8 mouse cellular contexts compared by ENCODE assay signal in the genomic region with DNA sequence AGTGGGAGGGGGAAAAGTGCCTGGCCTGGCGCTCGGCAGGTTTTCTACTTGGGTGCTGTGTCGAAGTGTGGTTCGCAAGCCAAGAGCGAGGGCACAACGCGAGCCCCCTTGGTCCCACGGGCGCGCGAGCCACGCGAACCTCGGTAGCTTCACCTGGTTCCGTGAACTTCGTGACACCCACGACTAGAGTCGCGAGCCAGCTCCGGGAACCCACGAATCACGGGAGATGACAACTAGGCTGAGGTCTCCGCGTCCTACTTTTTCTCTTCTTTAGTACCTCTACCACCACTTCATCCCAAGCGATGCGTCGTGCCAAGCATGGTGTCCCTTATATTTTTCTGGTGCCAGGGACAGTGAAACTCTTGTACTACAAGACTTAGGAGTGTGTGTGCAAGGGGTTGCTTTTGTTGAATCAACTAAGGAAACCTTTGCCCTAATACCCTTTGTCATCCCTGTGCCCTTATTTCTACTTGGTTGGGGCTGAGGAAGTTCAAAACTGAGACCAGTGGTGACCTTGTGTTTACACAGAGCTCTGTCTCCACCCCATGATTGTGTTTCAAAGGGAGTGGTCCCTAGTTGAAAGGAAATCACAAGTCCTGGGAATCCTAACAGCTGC. TPM values are rescaled to one million over a fixed set of nuclear protein-coding genes. Genes with fewer than 3 reads are reported as not detected.
A peak's percentile ranks its signal among the peaks of the same experiment; 100 is the strongest.
DNase-seq lines count a peak whose midpoint lies in the region; ATAC-seq lines count a peak whose summit lies in the region.

No protein-coding gene starts in this region.

- under 1% methylated on average over 27 of the region's 27 CpGs for WGBS in kidney, embryonic 16.5 days

- H3K27me3 ChIP-seq in kidney, embryonic 16.5 days (ENCODE audit: insufficient read depth, low read length): no peaks in the 10 kb centered on the region

- peak overlapping the region; percentile 97 for H3K27ac ChIP-seq in brown adipose tissue, adult 24 weeks (replicated peaks; ENCODE audit: low read depth, low read length)
- H3K27ac ChIP-seq in kidney, embryonic 16.5 days (ENCODE audit: low read length): peak overlapping the region; percentile 99

- peak; percentile 21 for DNase-seq in adrenal gland, postnatal 14 days
- no peak for DNase-seq in adrenal gland, postnatal 4 days (ENCODE audit: low spot score in 2 of 2)
- peak; percentile 69 to 85 for DNase-seq in heart, adult 18-20 months
- DNase-seq in thymus, postnatal 36 days: no peak
- DNase-seq in right cerebral cortex, postnatal 4 days: no peak

- peak overlapping the region; percentile 90 for H3K4me3 ChIP-seq in brown adipose tissue, adult 24 weeks (ENCODE audit: insufficient read depth, low read depth, low read length)
- H3K4me3 ChIP-seq in kidney, embryonic 16.5 days (ENCODE audit: low read length): peak overlapping the region; percentile 89

- H3K4me2 ChIP-seq in kidney, embryonic 16.5 days (replicated peaks; ENCODE audit: low read depth, low read length): peak overlapping the region; percentile 56

- H3K9me3 ChIP-seq in kidney, embryonic 16.5 days (ENCODE audit: low read length): no peaks in the 10 kb centered on the region

- no peaks in the 10 kb centered on the region for H3K36me3 ChIP-seq in kidney, embryonic 16.5 days (ENCODE audit: insufficient read depth, low read length)

- ATAC-seq in kidney, embryonic 16.5 days (ENCODE audit: low FRiP score, low TSS enrichment): peak; percentile 55
- ATAC-seq in megakaryocyte-erythroid progenitor cell, adult 5-6 weeks (replicated peaks; ENCODE audit: low FRiP score, low TSS enrichment, poor library complexity, severe bottlenecking): peak; percentile 54

- H3K4me1 ChIP-seq in brown adipose tissue, adult 24 weeks (ENCODE audit: control insufficient read depth, insufficient read depth, insufficient read length, low read length): peaks cover 6% of the 10 kb centered on the region; the same call in 1 of the 2 replicates
- H3K4me1 ChIP-seq in kidney, embryonic 16.5 days (ENCODE audit: insufficient read depth, low read length): peaks cover 34% of the 10 kb centered on the region

- peak overlapping the region; percentile 93 for H3K9ac ChIP-seq in kidney, embryonic 16.5 days (replicated peaks; ENCODE audit: low read length)

RNA-seq across cellular contexts. Expression of a gene that starts 0.4 kb away (rescaled TPM):
- total RNA-seq in adrenal gland, postnatal 14 days (2021): 37.8 and 41.3 TPM in 2 replicates
- total RNA-seq in adrenal gland, postnatal 4 days (2021): 10 to 100 TPM; 30.4 to 33.1 TPM
- polyA plus RNA-seq in brown adipose tissue, adult 24 weeks (2012; ENCODE audit: insufficient read depth, insufficient read length, missing spikeins): 25.1 and 44.5 TPM in 2 replicates
- total RNA-seq in heart, adult 18-20 months (2021): 10 to 100 TPM; 19.9 to 21.6 TPM
- 63.4 and 65.1 TPM in 2 replicates for polyA plus RNA-seq in kidney, embryonic 16.5 days (2015; fragmentation: Nextera tagmentation; extraction: Ambion mirVana)
- total RNA-seq in megakaryocyte-erythroid progenitor cell, adult 5-6 weeks (2014; fragmentation: Nextera tagmentation): 18.1 and 28.3 TPM in 2 replicates
- 42.5 and 49.3 TPM in 2 replicates for total RNA-seq in megakaryocyte-erythroid progenitor cell, adult 5-6 weeks (2017)

RNA-seq across cellular contexts. Expression of a gene that starts 0.4 kb away (rescaled TPM):
- 81.6 and 88.9 TPM in 2 replicates for total RNA-seq in adrenal gland, postnatal 14 days (2021)
- 10 to 100 TPM; 66.4 to 68.6 TPM for total RNA-seq in adrenal gland, postnatal 4 days (2021)
- polyA plus RNA-seq in brown adipose tissue, adult 24 weeks (2012; ENCODE audit: insufficient read depth, insufficient read length, missing spikeins): 107 and 131 TPM in 2 replicates
- 100 to 1,000 TPM in 1 of 2 experiments, 10 to 100 TPM in 1; 88.9 to 102 TPM for total RNA-seq in heart, adult 18-20 months (2021)
- polyA plus RNA-seq in kidney, embryonic 16.5 days (2015; fragmentation: Nextera tagmentation; extraction: Ambion mirVana): 90.8 and 94.7 TPM in 2 replicates
- total RNA-seq in megakaryocyte-erythroid progenitor cell, adult 5-6 weeks (2014; fragmentation: Nextera tagmentation): 19.7 and 38.4 TPM in 2 replicates
- 24.7 and 41.6 TPM in 2 replicates for total RNA-seq in megakaryocyte-erythroid progenitor cell, adult 5-6 weeks (2017)

Comparison
In these comparisons a context has a peak if more than half of its experiments do, and no peak if none do; other contexts are left out.
1. DNase-seq: peak in adrenal gland, postnatal 14 days (single experiment) and heart, adult 18-20 months (2 of 2); none in adrenal gland, postnatal 4 days (0 of 2), thymus, postnatal 36 days (0 of 2) and right cerebral cortex, postnatal 4 days (single experiment).